Mouse (Mus musculus) liver, embryonic 14.5 days (tissue): ENCODE data around the gene Mob2. TPM values are rescaled to one million over a fixed set of nuclear protein-coding genes. Genes with fewer than 3 reads are reported as not detected.
A peak's percentile ranks its signal among the peaks of the same experiment; 100 is the strongest.

ENCODE experiments used
- ATAC-seq: fragments of 200-750 bp; cut with Nextera tagmentation; 2 replicates; pipeline ENCODE4 v1.8.0; 2017; ENCODE audit warnings: moderate number of reproducible peaks, mild to moderate bottlenecking, moderate library complexity; ENCODE audit not compliant: insufficient read depth
- DNase-seq, 3 experiments: peaks; one replicate each; pipeline ENCODE4 v3.0.0-alpha.2; 2012 to 2013; ENCODE audit warnings: low read depth in 3 of 3, low spot score in 3 of 3
- H3K27ac ChIP-seq: fragments of 300-500 bp; sonication (generic); 2 replicates; pipeline ENCODE4 v1.5.1; 2014; ENCODE audit warnings: moderate library complexity, mild to moderate bottlenecking, control low read depth, inconsistent platforms
- H3K27me3 ChIP-seq: fragments of 300-500 bp; sonication (generic); 2 replicates; pipeline ENCODE4 v1.6.1; 2014; ENCODE audit warnings: mild to moderate bottlenecking, low read length, moderate library complexity; ENCODE audit not compliant: control insufficient read depth, insufficient read depth
- H3K36me3 ChIP-seq: fragments of 300-500 bp; sonication (generic); replicated peaks from 2 replicates; pipeline ENCODE4 v1.6.1; 2014; ENCODE audit warnings: low read depth; ENCODE audit not compliant: control insufficient read depth, insufficient read depth
- H3K4me1 ChIP-seq, 2 experiments: fragments of 200-500 bp in 1 of 2; fragments of 300-500 bp in 1 of 2; sonication (generic) in 1 of 2; replicated peaks; 2 replicates each; pipeline ENCODE4 v1.6.1; 2012 to 2014; ENCODE audit warnings: antibody characterized with exemption in 1 of 2, inconsistent platforms in 1 of 2, low read length in 1 of 2; ENCODE audit not compliant: control insufficient read depth in 2 of 2, insufficient read depth in 2 of 2
- H3K4me2 ChIP-seq: fragments of 300-500 bp; sonication (generic); 2 replicates; pipeline ENCODE4 v1.6.1; 2014; ENCODE audit warnings: low read depth, mild to moderate bottlenecking, control low read depth, moderate library complexity
- H3K4me3 ChIP-seq, 2 experiments: fragments of 200-500 bp in 1 of 2; fragments of 300-500 bp in 1 of 2; sonication (generic) in 1 of 2; 2 replicates each; pipeline ENCODE4 v1.5.1; 2012 to 2014; ENCODE audit warnings: low read depth in 2 of 2, low read length in 2 of 2, mild to moderate bottlenecking in 2 of 2, control low read depth in 1 of 2, inconsistent platforms in 1 of 2, moderate library complexity in 1 of 2; ENCODE audit not compliant: insufficient read depth in 1 of 2
- H3K9ac ChIP-seq: fragments of 300-500 bp; sonication (generic); replicated peaks from 2 replicates; pipeline ENCODE4 v1.6.1; 2014; ENCODE audit warnings: mild to moderate bottlenecking, control low read depth, moderate library complexity
- H3K9me3 ChIP-seq: fragments of 300-500 bp; sonication (generic); 2 replicates; pipeline ENCODE4 v1.6.1; 2016; ENCODE audit warnings: low read length, mixed read lengths; ENCODE audit not compliant: control insufficient read depth
- CTCF ChIP-seq: IDR thresholded peaks from 2 replicates; pipeline ENCODE4 v1.5.1; 2016; ENCODE audit warnings: antibody characterized with exemption, low read depth, control low read depth
- EP300 ChIP-seq: IDR thresholded peaks from 2 replicates; pipeline ENCODE4 v1.6.1; 2016; ENCODE audit warnings: antibody characterized with exemption, low read depth
- WGBS: fragments of 180-500 bp; shearing (Covaris S2); extraction: QIAGEN DNeasy Blood & Tissue Kit; methylation state at CpG from one replicate; pipeline ENCODE4 v1.1.7; 2014; ENCODE audit not compliant: insufficient replicate concordance; 5-methylcytosine and 5-hydroxymethylcytosine counted together
- polyA plus RNA-seq, 2 experiments: library from polyadenylated mRNA; depleted of rRNA in 1 of 2; stranded (reverse) in 1 of 2; unstranded in 1 of 2; fragments of >200 nt; fragmentation: Nextera tagmentation in 1 of 2; extraction: Ambion mirVana in 1 of 2; gene quantifications; 2 replicates each; pipeline versions ENCODE4 v1.2.1 to v1.2.3; 2012 to 2014

Gene Mob2
- polyA plus RNA-seq, 2 experiments, result 41.5 to 68.8 TPM

- no peak overlapping the region for H3K4me3 ChIP-seq
- H3K4me1 ChIP-seq, result peaks cover 68 to 84% of the 10 kb centered on the region in 2 experiments
- no peak for TF ChIP-seq CTCF
- no peak for TF ChIP-seq EP300
- peak overlapping the region; percentile 75 for H3K9ac ChIP-seq
- H3K27ac ChIP-seq, result peak overlapping the region; percentile 98
- peaks cover 18% of the 10 kb centered on the region for H3K27me3 ChIP-seq
- H3K4me2 ChIP-seq, result peak overlapping the region; percentile 82; the same call in 1 of the 2 replicates
- DNase-seq (peak; percentile 59 to 79 (median 61)), ATAC-seq (peak; percentile 18; the same call in 1 of the 2 replicates)
- H3K36me3 ChIP-seq, result peaks cover 14% of the 10 kb centered on the region
- 7% methylated on average over 5 of the region's 5 CpGs for WGBS
- H3K9me3 ChIP-seq, result no peaks in the 10 kb centered on the region
Measured at GRCm38 (mm10) chr7:142088886-142089285, 28.0 kb upstream of the Mob2 start.

GRCm38 (mm10) chr7:142087069-142087652 is 26.3 kb upstream of the Mob2 start:
- ATAC-seq (peak; percentile 98), DNase-seq (peak; percentile 90 to 92 (median 92))
- Histone ChIP-seq H3K9ac (peak overlapping the region; percentile 83), H3K27me3 (peaks cover 23% of the 10 kb centered on the region), H3K4me1 (peaks cover 55 to 67% of the 10 kb centered on the region in 2 experiments), H3K36me3 (peaks cover 28% of the 10 kb centered on the region), H3K27ac (peak overlapping the region; percentile 98), H3K4me3 (peak overlapping the region; percentile 19 to 38; a peak in 3 of 4 replicates), H3K9me3 (no peaks in the 10 kb centered on the region), H3K4me2 (peak overlapping the region; percentile 82)
- TF ChIP-seq EP300 (peak; percentile 97), CTCF (no peak)
- 50% methylated on average over 1 of the region's 1 CpGs for WGBS

DNA sequence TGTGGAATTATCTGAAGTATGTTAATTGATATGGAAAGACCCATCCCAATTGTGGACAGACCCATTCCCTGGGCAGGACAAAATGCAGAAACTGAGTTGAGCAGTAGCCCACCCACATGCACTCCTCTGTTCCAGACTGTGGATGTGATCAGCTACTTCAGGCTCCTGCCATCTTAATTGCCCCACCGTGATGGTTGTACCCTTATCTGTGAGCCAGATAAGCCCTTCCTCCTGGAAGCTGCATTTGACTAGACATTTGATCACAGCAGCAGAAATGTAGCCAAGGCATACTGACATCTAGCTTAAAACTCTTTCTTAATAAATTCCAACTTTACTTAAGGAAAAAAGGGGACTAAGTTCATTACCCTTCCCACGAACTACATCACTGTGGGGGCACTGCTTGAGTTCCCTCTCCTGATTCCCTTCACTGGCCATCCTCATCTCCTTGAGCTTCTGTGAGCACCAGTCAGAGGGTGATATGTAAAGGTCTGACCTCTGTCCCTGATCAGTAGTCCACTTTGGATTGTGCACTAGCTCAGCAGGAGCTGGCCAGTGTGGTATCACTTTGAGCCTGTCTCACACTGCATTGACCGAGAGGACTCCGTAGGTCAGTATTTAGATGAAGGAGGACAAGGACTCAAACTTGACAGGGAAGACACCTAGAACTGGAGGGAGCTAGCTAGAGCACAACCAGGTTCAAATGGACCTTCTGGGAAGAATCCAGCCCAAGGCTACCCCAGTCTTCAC is 25.5 kb upstream of the Mob2 start:
- Histone ChIP-seq H3K27me3 (peaks cover 31% of the 10 kb centered on the region), H3K4me3 (peak overlapping the region; percentile 12 to 37; a peak in 3 of 4 replicates), H3K27ac (peak overlapping the region; percentile 98), H3K4me1 (peaks cover 55 to 60% of the 10 kb centered on the region in 2 experiments), H3K9me3 (no peaks in the 10 kb centered on the region), H3K9ac (peak overlapping the region; percentile 83), H3K36me3 (peaks cover 34% of the 10 kb centered on the region), H3K4me2 (peak overlapping the region; percentile 82)
- TF ChIP-seq EP300 (peak; percentile 41), CTCF (no peak)
- DNase-seq, result peak in 1 of 3 experiments; percentile 50
- ATAC-seq, result peak; percentile 1; the same call in 1 of the 2 replicates
- WGBS, result 46% methylated on average over 4 of the region's 4 CpGs

DNA sequence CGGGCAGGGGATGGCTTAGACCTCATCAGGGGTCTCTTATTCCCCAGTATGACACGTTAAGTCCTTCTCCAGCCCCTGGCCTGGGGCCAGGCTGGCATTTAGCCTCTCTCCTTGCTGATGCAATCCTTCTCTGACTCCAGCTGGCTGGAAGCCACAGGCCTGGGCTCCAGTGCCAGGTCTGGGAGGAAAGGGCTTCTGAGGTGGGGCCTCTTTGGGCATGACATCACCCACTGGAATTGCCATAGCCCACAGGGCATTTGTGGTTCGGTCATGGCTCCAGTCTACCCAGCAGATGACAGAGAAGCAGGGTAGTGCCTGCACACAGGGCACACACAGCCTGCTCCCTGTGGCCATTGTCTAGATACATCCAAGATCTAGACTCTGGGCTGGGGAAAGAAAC is 24.0 kb upstream of the Mob2 start:
- Histone ChIP-seq H3K36me3 (peaks cover 34% of the 10 kb centered on the region), H3K9ac (peak overlapping the region; percentile 5), H3K4me2 (no peak overlapping the region), H3K27me3 (peaks cover 47% of the 10 kb centered on the region), H3K4me3 (no peak overlapping the region), H3K9me3 (no peaks in the 10 kb centered on the region), H3K27ac (peak overlapping the region; percentile 14), H3K4me1 (peaks cover 49 to 52% of the 10 kb centered on the region in 2 experiments)
- ATAC-seq (no peak), DNase-seq (no peak)
- TF ChIP-seq EP300 (no peak), CTCF (no peak)
- 60% methylated on average over 3 of the region's 3 CpGs for WGBS

GRCm38 (mm10) chr7:142084395-142084794 is 23.5 kb upstream of the Mob2 start:
- peaks cover 34% of the 10 kb centered on the region for H3K36me3 ChIP-seq
- peaks cover 51% of the 10 kb centered on the region for H3K27me3 ChIP-seq
- H3K4me2 ChIP-seq, result no peak overlapping the region
- TF ChIP-seq CTCF (0 out of 2 replicates have a peak, but pooled peaks have one; percentile 31), EP300 (no peak)
- no peak overlapping the region for H3K27ac ChIP-seq
- H3K4me1 ChIP-seq, result peaks cover 45 to 48% of the 10 kb centered on the region in 2 experiments
- 0 out of 2 replicates have a peak overlapping the region, but pooled peaks have one; percentile 11 for H3K9ac ChIP-seq
- WGBS, result 31% methylated on average over 5 of the region's 5 CpGs
- ATAC-seq, result no peak
- no peak overlapping the region for H3K4me3 ChIP-seq
- no peak for DNase-seq
- no peaks in the 10 kb centered on the region for H3K9me3 ChIP-seq
